Mouse (Mus musculus) small intestine, adult 2 months (tissue): ENCODE measurements at regions not wholly inside any gene's neighbourhood (a gene's known extent, or its start where the extent isn't known, plus 50 kb on each side); places are given as distances from the start of the nearest gene placed in this dataset.

Experiments used
- CTCF ChIP-seq: fragments of 200-500 bp; IDR thresholded peaks from 2 replicates; pipeline ENCODE4 v1.5.1; 2012; ENCODE audit warnings: low read depth, mild to moderate bottlenecking, control low read depth, inconsistent platforms, low read length, moderate library complexity, mixed read lengths; ENCODE audit not compliant: insufficient replicate concordance, insufficient read length; ENCODE audit errors: extremely low read depth
- POLR2A ChIP-seq: fragments of 200-500 bp; IDR thresholded peaks from 2 replicates; pipeline ENCODE4 v1.6.1; 2012; ENCODE audit warnings: low read depth, mild to moderate bottlenecking, control low read depth, inconsistent platforms, low read length, moderate library complexity

DNA sequence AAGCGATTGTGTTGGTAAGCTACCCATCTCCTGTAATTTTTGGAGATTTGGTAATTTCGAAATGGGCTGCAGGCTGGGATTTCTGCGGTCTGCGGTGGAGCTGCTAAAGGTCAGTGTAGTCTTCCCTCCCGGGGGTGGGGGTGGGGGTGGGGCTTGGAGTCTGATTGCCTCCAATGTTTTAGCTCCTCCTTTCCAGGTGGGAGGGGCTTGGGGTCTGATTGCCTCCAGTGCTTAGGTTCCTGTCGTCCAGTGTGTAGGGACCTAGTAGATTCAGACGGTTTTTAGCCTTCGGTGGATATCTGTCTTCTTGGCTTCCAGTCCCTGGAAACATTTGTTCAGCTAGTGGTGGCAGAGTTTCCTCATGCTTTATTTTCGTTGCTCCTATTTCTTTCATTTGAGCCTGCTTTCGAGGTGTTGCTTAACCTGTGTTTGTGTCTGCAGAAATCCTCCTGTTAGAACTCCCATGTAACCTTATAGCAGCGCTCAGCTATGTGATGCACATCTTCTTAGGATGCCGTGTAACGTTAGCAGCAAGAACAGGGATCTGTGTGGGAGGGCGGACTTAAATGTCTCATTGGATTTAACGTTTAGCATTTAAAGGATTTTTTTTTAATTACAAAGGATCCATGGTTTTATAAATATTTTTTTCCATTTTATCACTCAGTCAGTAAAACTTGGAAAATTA, 145.1 kb upstream of the Mkln1 start:
- no peak for TF ChIP-seq POLR2A
- TF ChIP-seq CTCF: no peak
